Mouse (Mus musculus) embryonic fibroblast, embryonic 13.5 days (primary cell): ENCODE results near the gene Wdr66.

Source experiments
- CTCF ChIP-seq: IDR thresholded peaks from 2 replicates; pipeline ENCODE4 v1.5.1; 2011; ENCODE audit warnings: mild to moderate bottlenecking, control low read depth, low read length, moderate library complexity, borderline replicate concordance; ENCODE audit not compliant: insufficient read depth
- POLR2A ChIP-seq: IDR thresholded peaks from 2 replicates; pipeline ENCODE4 v1.6.1; 2011; ENCODE audit warnings: low read depth, mild to moderate bottlenecking, control low read depth, low read length, moderate library complexity

DNA sequence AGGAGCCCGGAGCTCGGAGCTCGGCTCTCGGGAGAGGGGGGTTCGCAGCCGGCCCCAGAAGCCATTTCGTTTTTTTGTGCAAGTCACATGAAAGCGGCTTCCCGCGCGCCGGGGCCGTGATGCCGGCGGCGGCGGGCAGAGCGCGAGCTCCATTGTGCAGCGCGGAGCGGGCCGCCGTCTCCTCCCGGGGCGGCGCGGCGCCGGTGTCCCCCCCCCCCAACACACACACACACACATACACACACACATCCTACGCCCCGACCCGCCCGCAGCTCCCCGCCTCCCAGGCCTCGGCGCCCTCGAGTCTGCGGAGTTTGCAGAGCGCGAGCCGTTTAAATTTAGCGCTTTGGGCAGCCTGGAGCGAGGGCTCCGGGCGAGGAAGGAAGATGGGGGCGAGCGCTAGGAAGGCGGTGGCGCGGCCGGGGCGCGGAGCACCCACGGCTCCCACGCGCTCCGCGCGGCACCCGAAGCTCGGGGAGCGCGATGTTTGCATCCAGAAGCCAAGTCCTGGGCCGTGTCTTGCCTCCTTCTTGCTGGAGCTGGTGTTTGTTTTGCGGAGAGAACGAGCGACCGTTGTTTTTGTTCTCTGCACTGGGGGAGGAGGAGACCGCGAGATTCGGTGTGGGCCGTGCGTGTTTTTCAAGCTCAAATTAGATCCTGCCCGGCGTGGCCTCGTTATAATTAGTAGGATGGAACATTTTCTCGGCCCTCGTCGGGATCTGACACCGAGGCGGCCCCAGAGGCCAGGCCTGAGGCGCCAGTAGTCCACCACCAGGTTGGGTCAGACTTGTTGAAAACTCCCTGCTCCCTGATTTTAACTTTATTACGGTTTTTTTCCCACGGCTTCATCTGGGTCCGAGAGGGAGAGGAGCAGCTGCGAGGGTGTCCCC is 93.3 kb downstream of the Wdr66 start:
- TF ChIP-seq POLR2A (0 out of 2 replicates have a peak, but pooled peaks have one; percentile 21), CTCF (no peak)
